ENCODE assay signal across 12 mouse cellular contexts in genomic region chr6:50940641-50941398, GRCm38 (mm10).
DNase-seq lines count a peak whose midpoint lies in the region; ATAC-seq and TF ChIP-seq lines count a peak whose summit lies in the region.
"Had no signal": no experiment of that assay in that cellular context is flagged by ENCODE, and none has a peak within 500 bp of the region (broad histone marks: within the 10 kb centered on the region; RNA-seq: fewer than 3 reads in every experiment).

No protein-coding gene starts in this region.

- no peak overlapping the region for H3K9ac ChIP-seq in embryonic facial prominence, embryonic 14.5 days (ENCODE audit: low read depth, low read length)
- no peak overlapping the region for H3K9ac ChIP-seq in heart, embryonic 15.5 days
- H3K9ac ChIP-seq in midbrain, embryonic 15.5 days, result no peak overlapping the region
- no peak overlapping the region for H3K9ac ChIP-seq in liver, postnatal 0 days (replicated peaks)
- H3K9ac ChIP-seq in forebrain, postnatal 0 days, result no peak overlapping the region
- H3K9ac ChIP-seq: neural tube, embryonic 15.5 days had no signal

- H3K27me3 ChIP-seq in embryonic facial prominence, embryonic 14.5 days (replicated peaks; ENCODE audit: control insufficient read depth, insufficient read depth, low read length), result no peaks in the 10 kb centered on the region
- 0 out of 2 replicates have a peak, but pooled peaks cover 3% of the 10 kb centered on the region for H3K27me3 ChIP-seq in heart, embryonic 15.5 days
- no peaks in the 10 kb centered on the region for H3K27me3 ChIP-seq in midbrain, embryonic 15.5 days (replicated peaks)
- no peaks in the 10 kb centered on the region for H3K27me3 ChIP-seq in liver, postnatal 0 days (ENCODE audit: insufficient read depth, low read length)
- H3K27me3 ChIP-seq in forebrain, postnatal 0 days (ENCODE audit: insufficient read depth, low read length), result no peaks in the 10 kb centered on the region
- H3K27me3 ChIP-seq: neural tube, embryonic 15.5 days had no signal

- H3K4me1 ChIP-seq in embryonic facial prominence, embryonic 14.5 days (ENCODE audit: control insufficient read depth, insufficient read depth, low read length), result no peaks in the 10 kb centered on the region; the same call in 1 of the 2 replicates
- H3K4me1 ChIP-seq in heart, embryonic 15.5 days (replicated peaks), result peaks cover 9% of the 10 kb centered on the region; the same call in 1 of the 2 replicates
- H3K4me1 ChIP-seq in midbrain, embryonic 15.5 days, result peaks cover 4% of the 10 kb centered on the region; the same call in 1 of the 2 replicates
- H3K4me1 ChIP-seq in liver, postnatal 0 days (ENCODE audit: insufficient read depth), result no peaks in the 10 kb centered on the region
- H3K4me1 ChIP-seq in forebrain, postnatal 0 days (ENCODE audit: insufficient read depth), result no peaks in the 10 kb centered on the region

- H3K36me3 ChIP-seq in embryonic facial prominence, embryonic 14.5 days (ENCODE audit: control insufficient read depth, insufficient read depth, low read length), result no peaks in the 10 kb centered on the region
- H3K36me3 ChIP-seq in heart, embryonic 15.5 days, result no peaks in the 10 kb centered on the region
- H3K36me3 ChIP-seq in midbrain, embryonic 15.5 days (replicated peaks), result no peaks in the 10 kb centered on the region
- no peaks in the 10 kb centered on the region for H3K36me3 ChIP-seq in liver, postnatal 0 days (replicated peaks; ENCODE audit: insufficient read depth, low read length)
- no peaks in the 10 kb centered on the region for H3K36me3 ChIP-seq in forebrain, postnatal 0 days (ENCODE audit: insufficient read depth)
- H3K36me3 ChIP-seq: neural tube, embryonic 15.5 days had no signal

- no peak for TF ChIP-seq CTCF in liver, postnatal 0 days (IDR thresholded peaks at IDR 0.05; ENCODE audit: low read depth)
- no peak for TF ChIP-seq CTCF in forebrain, postnatal 0 days (IDR thresholded peaks at IDR 0.05; ENCODE audit: low read depth)

- DNase-seq in gastrocnemius, adult 18-20 months (ENCODE audit: low spot score), result peak; percentile 48
- DNase-seq in gastrocnemius, postnatal 10 days, result no peak
- peak; percentile 69 for DNase-seq in embryonic facial prominence, embryonic 14.5 days (ENCODE audit: low spot score)
- DNase-seq in liver, postnatal 0 days, result no peak
- DNase-seq in forebrain, postnatal 0 days, result no peak
- DNase-seq: cerebellum, postnatal 36 days; right cerebral cortex, postnatal 4 days had no signal

- TF ChIP-seq EP300 in liver, postnatal 0 days (IDR thresholded peaks at IDR 0.05; ENCODE audit: low read depth), result no peak

- H3K27ac ChIP-seq in embryonic facial prominence, embryonic 14.5 days (replicated peaks; ENCODE audit: low read depth, low read length), result peak overlapping the region; percentile 78
- peak overlapping the region; percentile 25 for H3K27ac ChIP-seq in heart, embryonic 15.5 days
- peak overlapping the region; percentile 48 for H3K27ac ChIP-seq in midbrain, embryonic 15.5 days
- no peak overlapping the region for H3K27ac ChIP-seq in liver, postnatal 0 days (ENCODE audit: low read depth)
- H3K27ac ChIP-seq in forebrain, postnatal 0 days (ENCODE audit: low read depth, low read length), result no peak overlapping the region
- H3K27ac ChIP-seq: kidney, postnatal 0 days; neural tube, embryonic 15.5 days had no signal

- no peak overlapping the region for H3K4me2 ChIP-seq in embryonic facial prominence, embryonic 14.5 days (ENCODE audit: low read depth, low read length)
- no peak overlapping the region for H3K4me2 ChIP-seq in heart, embryonic 15.5 days
- no peak overlapping the region for H3K4me2 ChIP-seq in midbrain, embryonic 15.5 days
- no peak overlapping the region for H3K4me2 ChIP-seq in liver, postnatal 0 days (ENCODE audit: low read depth, low read length)
- H3K4me2 ChIP-seq in forebrain, postnatal 0 days (ENCODE audit: low read depth), result no peak overlapping the region
- H3K4me2 ChIP-seq: neural tube, embryonic 15.5 days had no signal

- H3K4me3 ChIP-seq in embryonic facial prominence, embryonic 14.5 days (ENCODE audit: low read depth, low read length), result no peak overlapping the region
- no peak overlapping the region for H3K4me3 ChIP-seq in heart, embryonic 15.5 days
- no peak overlapping the region for H3K4me3 ChIP-seq in midbrain, embryonic 15.5 days
- H3K4me3 ChIP-seq in liver, postnatal 0 days (ENCODE audit: low read depth, low read length), result no peak overlapping the region
- H3K4me3 ChIP-seq in forebrain, postnatal 0 days (ENCODE audit: low read depth, low read length), result no peak overlapping the region
- H3K4me3 ChIP-seq: neural tube, embryonic 15.5 days had no signal

- 52% methylated on average over 10 of the region's 10 CpGs for WGBS in embryonic facial prominence, embryonic 14.5 days
- WGBS in heart, embryonic 15.5 days, result 50% methylated on average over 10 of the region's 10 CpGs
- 83% methylated on average over 10 of the region's 10 CpGs for WGBS in midbrain, embryonic 15.5 days
- WGBS in liver, postnatal 0 days (ENCODE audit: insufficient replicate concordance), result 71% methylated on average over 10 of the region's 10 CpGs
- WGBS in forebrain, postnatal 0 days, result 79% methylated on average over 10 of the region's 10 CpGs

- ATAC-seq in embryonic facial prominence, embryonic 14.5 days (ENCODE audit: low read depth), result peak; percentile 35; the same call in 1 of the 2 replicates
- ATAC-seq in heart, embryonic 15.5 days (replicated peaks; ENCODE audit: insufficient number of reproducible peaks, insufficient read depth, low FRiP score, low read depth), result no peak
- no peak for ATAC-seq in midbrain, embryonic 15.5 days (replicated peaks)
- ATAC-seq in liver, postnatal 0 days, result no peak
- no peak for ATAC-seq in frontal cortex, adult (ENCODE audit: low TSS enrichment)
- no peak for ATAC-seq in forebrain, postnatal 0 days

- H3K9me3 ChIP-seq in embryonic facial prominence, embryonic 14.5 days (ENCODE audit: control insufficient read depth, low read length), result no peaks in the 10 kb centered on the region
- H3K9me3 ChIP-seq in heart, embryonic 15.5 days (replicated peaks), result no peaks in the 10 kb centered on the region
- no peaks in the 10 kb centered on the region for H3K9me3 ChIP-seq in midbrain, embryonic 15.5 days
- no peaks in the 10 kb centered on the region for H3K9me3 ChIP-seq in liver, postnatal 0 days (ENCODE audit: low read length)
- no peaks in the 10 kb centered on the region for H3K9me3 ChIP-seq in forebrain, postnatal 0 days (ENCODE audit: low read length)
- H3K9me3 ChIP-seq: neural tube, embryonic 15.5 days had no signal

Comparison
In these comparisons a context has a peak if more than half of its experiments do, and no peak if none do; other contexts are left out.
1. DNase-seq: peak in gastrocnemius, adult 18-20 months (single experiment) and embryonic facial prominence, embryonic 14.5 days (single experiment); none in gastrocnemius, postnatal 10 days (single experiment), liver, postnatal 0 days (single experiment) and forebrain, postnatal 0 days (single experiment).
2. H3K27ac ChIP-seq: peak in embryonic facial prominence, embryonic 14.5 days (single experiment), heart, embryonic 15.5 days (single experiment) and midbrain, embryonic 15.5 days (single experiment); none in liver, postnatal 0 days (single experiment) and forebrain, postnatal 0 days (single experiment).